Mouse (Mus musculus) embryo, embryonic 10 days (tissue): ENCODE measurements at regions not wholly inside any gene's neighbourhood (a gene's known extent, or its start where the extent isn't known, plus 50 kb on each side); places are given as distances from the start of the nearest gene placed in this dataset.

Experiments
- DNase-seq: peaks from one replicate; pipeline ENCODE4 v3.0.0-alpha.2; 2015; ENCODE audit warnings: low spot score

- DNase-seq, result peak; percentile 63
Observed at GRCm38 (mm10) chr8:97942921-97943320, 1473.3 kb downstream of the Cdh8 start.

DNA sequence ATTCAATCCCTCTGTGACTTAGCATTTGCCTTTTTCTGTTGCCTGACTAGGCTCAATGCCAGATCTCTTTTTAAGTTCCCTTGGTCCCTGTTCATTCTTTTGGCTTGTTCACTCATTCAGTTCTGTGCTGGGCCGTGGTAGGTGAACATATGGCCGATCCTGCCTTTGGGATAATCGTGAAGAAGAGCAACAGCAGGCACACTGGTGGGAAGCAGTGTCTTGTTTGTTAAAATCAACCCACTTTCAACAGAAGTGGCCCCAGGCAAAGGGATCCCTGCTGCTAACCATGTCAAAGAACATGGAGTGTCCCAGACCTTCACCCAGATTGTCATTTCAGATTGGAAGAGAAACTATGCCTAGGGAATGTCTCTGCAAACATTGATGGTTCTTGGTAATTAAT lies 1479.4 kb downstream of the Cdh8 start:
- DNase-seq, result no peak
